Mouse (Mus musculus) c-Kit-positive CD71-negative TER-119-negative erythroid progenitor cells, embryonic 14.5 days (primary cell): ENCODE measurements at regions not wholly inside any gene's neighbourhood (a gene's known extent, or its start where the extent isn't known, plus 50 kb on each side); places are given as distances from the start of the nearest gene placed in this dataset.
A peak's percentile ranks its signal among the peaks of the same experiment; 100 is the strongest.

ENCODE experiments used
- DNase-seq: peaks from one replicate; pipeline ENCODE4 v3.0.0-alpha.2; 2013; ENCODE audit warnings: low read depth

DNA sequence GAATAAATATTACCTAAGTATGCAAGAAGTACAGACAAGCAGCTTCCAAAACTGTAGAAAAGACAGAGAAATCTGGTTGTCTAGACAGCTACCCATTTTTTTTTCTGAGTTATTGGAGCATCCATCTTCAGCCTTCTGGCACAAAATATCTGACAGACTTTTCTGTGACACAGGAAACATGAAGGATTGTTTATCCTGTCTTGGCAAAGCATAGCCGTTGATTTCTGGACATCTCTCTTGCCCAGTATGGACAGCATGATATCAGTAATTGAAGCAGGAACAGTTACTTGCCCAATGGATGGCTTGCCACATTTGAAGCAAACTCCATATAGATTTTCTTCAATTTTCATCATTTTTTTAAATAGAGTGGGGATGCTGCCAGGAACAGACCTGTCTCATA, 96.1 kb upstream of the Naaladl2 start:
- no peak for DNase-seq

DNA sequence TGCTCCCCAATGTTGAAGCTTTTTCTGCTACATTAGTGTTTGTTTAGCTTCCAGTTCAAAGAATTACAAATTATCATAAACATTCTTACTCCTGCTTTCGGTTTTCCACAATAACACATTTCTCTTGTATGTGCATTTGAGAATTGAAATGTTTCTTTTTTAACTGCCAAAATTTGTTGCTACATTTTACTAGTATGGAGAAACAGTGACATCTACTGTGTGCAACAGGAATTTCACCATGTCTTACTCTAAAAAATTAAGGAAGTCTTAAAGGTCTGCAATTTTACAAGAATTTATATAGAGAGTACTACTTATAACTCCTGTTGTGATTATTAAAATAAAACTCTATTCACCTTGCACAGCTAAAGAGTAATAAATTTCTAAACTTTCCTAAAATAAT, 76.5 kb upstream of the Naaladl2 start:
- peak; percentile 10 for DNase-seq

DNA sequence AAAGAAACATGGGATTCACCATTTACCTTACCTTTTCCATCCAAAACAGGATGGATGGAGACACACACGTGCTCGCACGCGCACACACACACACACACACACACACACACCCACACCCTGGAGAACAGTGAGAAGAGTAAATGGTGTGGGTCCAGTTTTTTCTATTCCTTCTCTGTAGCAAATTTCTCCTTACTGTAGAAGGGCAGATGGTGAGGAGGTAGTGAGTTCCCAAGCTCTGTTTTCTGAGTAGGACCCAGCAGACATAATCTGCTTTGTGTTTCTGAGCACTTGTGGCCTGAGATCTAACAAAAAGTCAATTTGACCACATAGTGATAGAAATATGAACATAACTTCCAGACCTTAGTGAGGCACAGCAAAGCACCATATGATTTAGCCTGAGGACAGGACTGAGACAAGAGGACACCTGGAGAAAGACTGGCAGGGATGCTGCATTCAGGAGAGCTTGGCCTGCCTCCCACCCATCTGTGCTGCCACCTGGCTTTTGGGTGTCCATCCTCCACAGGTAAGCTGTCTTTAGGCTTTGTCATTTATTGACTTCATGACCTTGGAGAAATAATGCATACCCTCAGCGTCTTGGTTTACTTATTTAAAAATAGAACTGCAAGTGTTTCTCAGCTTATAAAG, 64.1 kb upstream of the Naaladl2 start:
- no peak for DNase-seq
